Mouse (Mus musculus): ENCODE results near the gene Rccd1. TPM values are rescaled to one million over a fixed set of nuclear protein-coding genes. Genes with fewer than 3 reads are reported as not detected.

Rccd1 gene
- polyA plus RNA-seq, 1 experiment from 2014 or later: 13.9 TPM

GRCm38 (mm10) chr7:80252886-80253285 is 71.4 kb downstream of the Rccd1 start:
- WGBS: 84% methylated on average over 11 of the region's 11 CpGs
- H3K27ac ChIP-seq: no peak overlapping the region
- no peak for ATAC-seq (ENCODE audit: insufficient number of reproducible peaks, insufficient read depth, low FRiP score, low TSS enrichment, low read depth)
- H3K36me3 ChIP-seq: no peaks in the 10 kb centered on the region
- no peak overlapping the region for H3K4me3 ChIP-seq (replicated peaks)
- H3K9me3 ChIP-seq: no peaks in the 10 kb centered on the region
- H3K4me1 ChIP-seq (replicated peaks): no peaks in the 10 kb centered on the region
- peaks cover 4% of the 10 kb centered on the region; the same call in 1 of the 2 replicates for H3K27me3 ChIP-seq
- H3K9ac ChIP-seq (replicated peaks): no peak overlapping the region
- no peak overlapping the region for H3K4me2 ChIP-seq

GRCm38 (mm10) chr7:80252437-80252836 is 71.8 kb downstream of the Rccd1 start:
- 83% methylated on average over 7 of the region's 7 CpGs for WGBS
- no peak for ATAC-seq (ENCODE audit: insufficient number of reproducible peaks, insufficient read depth, low FRiP score, low TSS enrichment, low read depth)

DNA sequence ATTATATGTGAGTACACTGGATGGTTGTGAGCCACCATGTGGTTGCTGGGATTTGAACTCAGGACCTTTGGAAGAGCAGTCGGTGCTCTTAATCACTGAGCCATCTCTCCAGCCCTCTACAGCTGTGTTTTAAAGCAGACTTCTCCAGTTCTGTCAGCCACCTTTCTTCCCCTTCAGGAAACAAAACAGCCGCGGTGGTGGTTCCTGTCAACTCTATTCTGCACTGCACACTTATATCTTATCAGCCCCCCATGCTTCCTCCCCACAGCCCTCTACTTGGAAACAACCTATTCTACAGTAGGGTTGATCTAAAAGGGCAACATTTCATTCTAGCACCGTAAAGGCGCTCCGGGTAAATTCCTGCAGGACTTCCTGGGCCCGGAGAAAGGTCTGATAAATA is 77.4 kb downstream of the Rccd1 start:
- no peak overlapping the region for H3K27ac ChIP-seq
- H3K4me1 ChIP-seq (replicated peaks): no peaks in the 10 kb centered on the region
- 0 out of 2 replicates have a peak, but pooled peaks cover 4% of the 10 kb centered on the region for H3K9me3 ChIP-seq
- 66% methylated on average over 7 of the region's 7 CpGs for WGBS
- H3K4me3 ChIP-seq (replicated peaks): peak overlapping the region; percentile 59
- H3K4me2 ChIP-seq: peak overlapping the region; percentile 58
- H3K36me3 ChIP-seq: no peaks in the 10 kb centered on the region
- H3K27me3 ChIP-seq: no peaks in the 10 kb centered on the region
- no peak for ATAC-seq (ENCODE audit: insufficient number of reproducible peaks, insufficient read depth, low FRiP score, low TSS enrichment, low read depth)
- no peak overlapping the region for H3K9ac ChIP-seq (replicated peaks)

More at GRCm38 (mm10) chr7:80252437-80252836, 71.8 kb downstream of the Rccd1 start:
- Histone ChIP-seq H3K9ac (replicated peaks) (no peak overlapping the region), H3K4me1 (replicated peaks) (no peaks in the 10 kb centered on the region), H3K9me3 (no peaks in the 10 kb centered on the region), H3K36me3 (no peaks in the 10 kb centered on the region), H3K27ac (no peak overlapping the region), H3K27me3 (peaks cover 4% of the 10 kb centered on the region; the same call in 1 of the 2 replicates), H3K4me3 (replicated peaks) (no peak overlapping the region), H3K4me2 (no peak overlapping the region)

- under 1% methylated on average over 48 of the region's 48 CpGs for WGBS
- Histone ChIP-seq H3K9ac (replicated peaks) (peak within 1 kb of the TSS; percentile 69), H3K27ac (peak within 1 kb of the TSS; percentile 78), H3K9me3 (0 out of 2 replicates have a peak, but pooled peaks cover 4% of the 10 kb centered on the region), H3K36me3 (peaks cover 6% of the 10 kb centered on the region; the same call in 1 of the 2 replicates), H3K4me3 (replicated peaks) (peak within 1 kb of the TSS; percentile 59), H3K27me3 (no peaks in the 10 kb centered on the region), H3K4me2 (peak within 1 kb of the TSS; percentile 58), H3K4me1 (replicated peaks) (no peaks in the 10 kb centered on the region)
- peak; percentile 96 for ATAC-seq (ENCODE audit: insufficient number of reproducible peaks, insufficient read depth, low FRiP score, low TSS enrichment, low read depth)
Observed at GRCm38 (mm10) chr7:80246148-80246721, 78.0 kb downstream of the Rccd1 start, which contains the start of gene Ttll13. TSS of gene Ttll13 (plus strand) at chr7:80246376.

DNA sequence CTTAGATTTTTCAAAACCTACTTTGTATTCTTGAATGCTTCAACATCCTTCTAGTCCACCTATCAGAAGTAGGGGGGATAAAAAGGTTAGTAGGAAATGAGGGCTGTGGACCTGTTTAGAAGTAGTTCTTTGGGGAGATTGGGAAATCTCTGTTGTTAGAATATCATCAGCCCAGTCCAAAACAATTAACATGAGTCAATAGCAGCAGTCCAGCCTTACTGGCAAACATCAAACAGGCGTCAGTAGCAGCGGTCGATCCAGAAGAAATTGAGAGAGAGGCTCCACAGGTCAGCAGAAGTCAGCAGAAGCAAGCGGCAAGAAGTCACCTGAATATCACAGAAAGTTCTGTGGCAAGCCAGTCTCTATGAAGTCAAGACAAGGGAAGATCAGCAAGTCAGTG is 79.4 kb downstream of the Rccd1 start:
- WGBS: 91% methylated on average over 4 of the region's 4 CpGs

More for the DNA sequence above, 79.4 kb downstream of the Rccd1 start:
- no peak for ATAC-seq (ENCODE audit: insufficient number of reproducible peaks, insufficient read depth, low FRiP score, low TSS enrichment, low read depth)
- Histone ChIP-seq H3K9me3 (0 out of 2 replicates have a peak, but pooled peaks cover 4% of the 10 kb centered on the region), H3K4me1 (replicated peaks) (no peaks in the 10 kb centered on the region), H3K27me3 (no peaks in the 10 kb centered on the region), H3K9ac (replicated peaks) (no peak overlapping the region), H3K27ac (no peak overlapping the region), H3K36me3 (peaks cover 19% of the 10 kb centered on the region; the same call in 1 of the 2 replicates), H3K4me2 (no peak overlapping the region), H3K4me3 (replicated peaks) (no peak overlapping the region)

Other genes with a start within 250 kb of the Rccd1 start
- gene Idh2, start 209.1 kb downstream of the Rccd1 start, polyA plus RNA-seq (2016; fragmentation: Nextera tagmentation; extraction: Ambion mirVana): 555 and 566 TPM in 2 replicates
- gene Sema4b, start 137.6 kb downstream of the Rccd1 start, polyA plus RNA-seq (2016; fragmentation: Nextera tagmentation; extraction: Ambion mirVana): 12.2 and 13.5 TPM in 2 replicates
- 47.5 and 49.7 TPM in 2 replicates for gene Cib1, start 91.6 kb downstream of the Rccd1 start, polyA plus RNA-seq (2016; fragmentation: Nextera tagmentation; extraction: Ambion mirVana)
- 3.2 and 3.7 TPM in 2 replicates for gene Gdpgp1, start 91.6 kb downstream of the Rccd1 start, polyA plus RNA-seq (2016; fragmentation: Nextera tagmentation; extraction: Ambion mirVana)
- 0.41 and 0.79 TPM in 2 replicates for gene Ttll13, start 78.1 kb downstream of the Rccd1 start, polyA plus RNA-seq (2016; fragmentation: Nextera tagmentation; extraction: Ambion mirVana)
- gene Ngrn, start 63.2 kb downstream of the Rccd1 start, polyA plus RNA-seq (2016; fragmentation: Nextera tagmentation; extraction: Ambion mirVana): 50.3 and 53.7 TPM in 2 replicates
- 12.6 and 13.7 TPM in 2 replicates for gene Vps33b, start 54.8 kb downstream of the Rccd1 start, polyA plus RNA-seq (2016; fragmentation: Nextera tagmentation; extraction: Ambion mirVana)
- 133 and 144 TPM in 2 replicates for gene Prc1, start 30.0 kb downstream of the Rccd1 start, polyA plus RNA-seq (2016; fragmentation: Nextera tagmentation; extraction: Ambion mirVana)
- 56.9 and 61.8 TPM in 2 replicates for gene Unc45a, start 16.6 kb upstream of the Rccd1 start, polyA plus RNA-seq (2016; fragmentation: Nextera tagmentation; extraction: Ambion mirVana)
- gene Hddc3, start 18.6 kb upstream of the Rccd1 start, polyA plus RNA-seq (2016; fragmentation: Nextera tagmentation; extraction: Ambion mirVana): 25.8 and 29.6 TPM in 2 replicates
- gene Man2a2, start 46.9 kb upstream of the Rccd1 start, polyA plus RNA-seq (2016; fragmentation: Nextera tagmentation; extraction: Ambion mirVana): 25.7 and 31.7 TPM in 2 replicates
- gene Fes, start 63.5 kb upstream of the Rccd1 start, polyA plus RNA-seq (2016; fragmentation: Nextera tagmentation; extraction: Ambion mirVana): 10.2 and 11.0 TPM in 2 replicates
- 10.7 and 13.2 TPM in 2 replicates for gene Furin, start 81.0 kb upstream of the Rccd1 start, polyA plus RNA-seq (2016; fragmentation: Nextera tagmentation; extraction: Ambion mirVana)
- 42.1 and 45.3 TPM in 2 replicates for gene Blm, start 210.7 kb upstream of the Rccd1 start, polyA plus RNA-seq (2016; fragmentation: Nextera tagmentation; extraction: Ambion mirVana)

Data from limb, embryonic 12.5 days (tissue).